Mouse (Mus musculus) adipocyte (in vitro differentiated cells): ENCODE measurements at regions not wholly inside any gene's neighbourhood (a gene's known extent, or its start where the extent isn't known, plus 50 kb on each side); places are given as distances from the start of the nearest gene placed in this dataset.

ENCODE experiments used
- DNase-seq: peaks from one replicate; pipeline ENCODE4 v3.0.0-alpha.2; 2016; ENCODE audit warnings: low spot score

DNA sequence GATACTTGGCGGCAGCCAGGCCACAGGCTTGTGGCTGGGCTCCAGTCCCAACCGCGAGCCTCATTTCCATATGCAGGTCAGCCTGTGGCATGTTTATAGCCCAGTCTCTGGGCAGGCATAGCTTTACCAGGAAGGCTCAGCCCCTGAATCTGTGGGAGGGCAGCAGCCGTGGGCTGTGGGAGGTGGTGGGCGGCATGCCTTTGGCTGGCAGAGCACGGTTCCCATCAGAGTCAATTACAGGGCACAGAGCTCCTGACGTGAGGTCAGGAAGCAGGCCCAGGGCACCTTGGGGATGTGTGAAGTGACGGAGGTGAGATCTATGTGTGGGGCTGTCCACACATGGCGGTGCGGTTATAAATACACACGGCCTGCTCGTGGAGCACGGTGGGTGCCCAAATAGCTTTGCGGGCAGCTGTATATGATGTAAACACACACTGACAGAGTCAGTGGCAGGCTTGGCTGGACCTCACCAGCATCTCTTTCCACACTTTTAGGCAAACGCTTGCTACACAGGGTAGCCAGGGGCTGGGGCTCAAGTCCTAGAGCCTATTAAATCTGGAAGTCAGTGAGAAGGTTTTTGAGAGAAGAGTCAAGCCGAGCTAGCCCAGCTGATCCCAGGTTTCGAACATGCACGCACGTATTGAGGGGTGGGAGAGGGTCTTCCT, 71.8 kb downstream of the Gm525 start:
- no peak for DNase-seq

DNA sequence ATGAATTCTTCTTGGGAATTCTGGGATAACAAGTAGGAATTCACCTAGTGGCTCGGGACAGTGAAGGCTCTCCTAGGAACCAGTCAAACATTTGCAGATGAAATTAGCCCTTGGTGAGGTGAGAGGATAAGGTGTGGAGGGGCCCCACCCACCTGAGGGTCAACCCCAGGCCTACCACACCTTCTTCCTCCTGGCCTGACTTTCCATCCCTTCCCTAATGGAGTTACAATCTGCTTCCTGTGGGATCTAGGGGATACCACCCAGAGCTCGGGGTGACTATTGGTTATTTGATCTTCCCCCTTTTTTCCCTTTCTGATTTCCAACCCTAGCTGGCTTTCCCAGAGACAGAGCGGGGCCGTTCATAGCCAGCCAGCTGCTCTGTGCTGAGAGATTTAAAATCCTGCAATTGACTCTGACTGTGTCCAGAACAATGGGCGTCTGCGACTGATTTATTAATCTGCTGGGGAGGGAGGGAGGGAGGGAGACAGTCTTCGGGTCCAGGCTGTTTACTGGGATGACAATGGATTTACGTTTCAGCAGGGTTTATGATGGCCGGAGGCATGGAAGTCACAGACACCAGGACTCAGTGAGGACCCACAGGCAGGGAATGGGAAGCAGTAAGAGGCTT, 69.0 kb downstream of the Gm525 start:
- no peak for DNase-seq
